Mouse (Mus musculus) CD4-positive, CD25-positive, alpha-beta regulatory T cell, adult 4 months (primary cell): Measurements from ENCODE around the gene Scgb1a1. TPM values are rescaled to one million over a fixed set of nuclear protein-coding genes. Genes with fewer than 3 reads are reported as not detected.
"Not testable (repeated sequence)": the region's sequence is repeated elsewhere in the genome, so short reads cannot be mapped to it uniquely, and the experiment has no call there.

ENCODE experiments used
- ATAC-seq: one replicate; pipeline ENCODE4 v1.8.0; 2017
- polyA plus RNA-seq, 2 experiments: library from polyadenylated mRNA; unstranded; fragments of 100-300 nt; shearing (Covaris generic); gene quantifications; one replicate each; pipeline ENCODE4 v1.2.1; 2017

Gene Scgb1a1
- polyA plus RNA-seq = not detected

- no peak for ATAC-seq
Measured at GRCm38 (mm10) chr19:9087821-9088220, at the start of gene Scgb1a1. Scgb1a1 (minus strand) TSS chr19:9087958.

- no peak for ATAC-seq
Measured at GRCm38 (mm10) chr19:9137159-9137558, 49.4 kb upstream of the Scgb1a1 start.

GRCm38 (mm10) chr19:9135512-9136331 lies 48.0 kb upstream of the Scgb1a1 start, which contains the start of gene Asrgl1:
Asrgl1 (minus strand) TSS chr19:9135636.
- peak; percentile 97 for ATAC-seq

- peak; percentile 45 for ATAC-seq
Measured at GRCm38 (mm10) chr19:9134746-9135511, 47.2 kb upstream of the Scgb1a1 start.

- no peak for ATAC-seq
Measured at GRCm38 (mm10) chr19:9129996-9130395, 42.2 kb upstream of the Scgb1a1 start.

- no peak for ATAC-seq
Measured at GRCm38 (mm10) chr19:9128499-9129194, 40.9 kb upstream of the Scgb1a1 start.

- ATAC-seq = not testable (repeated sequence)
Measured at GRCm38 (mm10) chr19:9123986-9124385, 36.2 kb upstream of the Scgb1a1 start.

- ATAC-seq = no peak
Measured at GRCm38 (mm10) chr19:9122390-9122789, 34.6 kb upstream of the Scgb1a1 start.

- ATAC-seq = no peak
Measured at GRCm38 (mm10) chr19:9119655-9120425, 32.1 kb upstream of the Scgb1a1 start.

GRCm38 (mm10) chr19:9117275-9117674 lies 29.5 kb upstream of the Scgb1a1 start:
- no peak for ATAC-seq

- no peak for ATAC-seq
Measured at GRCm38 (mm10) chr19:9116268-9116667, 28.5 kb upstream of the Scgb1a1 start.

GRCm38 (mm10) chr19:9112043-9112442 lies 24.3 kb upstream of the Scgb1a1 start:
- no peak for ATAC-seq

- ATAC-seq = peak; percentile 86
Measured at GRCm38 (mm10) chr19:9110182-9110869, 22.6 kb upstream of the Scgb1a1 start.

GRCm38 (mm10) chr19:9108536-9108935 lies 20.8 kb upstream of the Scgb1a1 start:
- no peak for ATAC-seq

- ATAC-seq = no peak
Measured at GRCm38 (mm10) chr19:9107379-9107755, 19.6 kb upstream of the Scgb1a1 start.

GRCm38 (mm10) chr19:9106751-9107378 lies 19.1 kb upstream of the Scgb1a1 start:
- ATAC-seq = no peak

- no peak for ATAC-seq
Measured at GRCm38 (mm10) chr19:9106096-9106495, 18.3 kb upstream of the Scgb1a1 start.

- no peak for ATAC-seq
Measured at GRCm38 (mm10) chr19:9105101-9105685, 17.4 kb upstream of the Scgb1a1 start.

GRCm38 (mm10) chr19:9103986-9104385 lies 16.2 kb upstream of the Scgb1a1 start:
- no peak for ATAC-seq

GRCm38 (mm10) chr19:9101062-9101457 lies 13.3 kb upstream of the Scgb1a1 start:
- ATAC-seq = no peak
